Mouse (Mus musculus): ENCODE results near the gene Rcsd1.

Rcsd1 gene

DNA sequence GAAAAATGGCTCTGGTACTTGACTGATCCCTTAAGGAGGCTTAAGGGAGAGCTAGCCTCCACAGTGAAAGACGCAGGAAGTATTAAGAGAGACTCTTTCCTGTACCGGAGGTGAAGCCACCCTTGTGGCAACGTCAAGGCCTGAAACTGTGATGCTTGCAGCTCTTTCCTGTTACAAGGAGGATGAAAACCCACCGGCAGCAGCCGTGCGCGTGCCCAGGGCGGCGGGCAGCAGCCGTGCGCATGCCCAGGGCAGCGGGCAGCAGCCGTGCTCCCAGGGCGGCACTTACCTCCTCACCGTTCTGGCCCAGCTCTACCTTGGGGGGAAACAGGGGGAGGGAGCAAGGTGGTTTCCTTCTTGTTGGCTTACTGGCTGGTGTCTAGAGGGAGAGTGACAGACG, 46.3 kb downstream of the Rcsd1 start:
- no peak for DNase-seq (ENCODE audit: low read depth in 2 of 2, low spot score in 2 of 2)

DNA sequence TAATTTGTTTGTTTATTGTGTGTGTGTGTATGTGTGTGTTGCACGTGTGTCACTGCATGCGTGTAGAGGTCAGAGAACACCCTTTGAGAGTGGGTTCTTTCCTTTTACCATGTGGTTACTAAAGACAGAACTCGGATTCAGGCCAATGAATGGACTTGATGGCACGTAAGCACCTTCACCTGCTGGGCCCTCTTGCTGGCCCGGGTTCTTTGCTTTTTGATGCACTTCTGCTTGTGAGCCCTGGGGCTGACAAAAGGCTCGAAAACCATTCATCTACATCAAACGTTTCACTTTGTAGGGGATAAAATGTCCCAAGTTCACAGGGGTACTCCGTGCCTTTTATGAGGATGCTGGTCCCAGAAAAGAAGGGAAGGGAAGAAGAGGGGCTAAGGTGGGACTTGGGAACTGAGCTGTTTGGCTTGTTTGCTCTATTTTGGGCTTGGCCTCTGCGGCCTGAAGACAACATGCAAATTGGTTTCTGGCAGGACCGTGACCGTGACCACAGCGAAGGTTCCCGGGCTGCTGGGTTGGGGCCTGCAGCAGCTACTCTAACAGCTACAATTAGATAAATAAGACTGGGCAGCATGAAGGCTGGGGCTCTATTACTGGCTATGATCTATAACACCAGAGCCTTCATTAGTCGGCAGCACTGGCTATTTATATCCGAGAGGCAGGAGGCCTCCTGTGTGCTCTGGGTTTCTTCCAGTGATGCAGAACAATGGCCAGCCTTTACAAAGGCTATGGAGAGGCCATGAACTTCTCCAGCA, 46.9 kb downstream of the Rcsd1 start:
- DNase-seq (ENCODE audit: low read depth in 2 of 2, low spot score in 2 of 2) = no peak

GRCm38 (mm10) chr1:165661725-165662124, 47.8 kb downstream of the Rcsd1 start:
- no peak for DNase-seq (ENCODE audit: low read depth in 2 of 2, low spot score in 2 of 2)

- DNase-seq (ENCODE audit: low read depth in 2 of 2, low spot score in 2 of 2) = no peak
Observed at GRCm38 (mm10) chr1:165661191-165661590, 48.4 kb downstream of the Rcsd1 start.

- DNase-seq (ENCODE audit: low read depth in 2 of 2, low spot score in 2 of 2) = peak; percentile 45 to 71
Observed at GRCm38 (mm10) chr1:165660774-165661173, 48.8 kb downstream of the Rcsd1 start.

- peak; percentile 35 to 52 for DNase-seq (ENCODE audit: low read depth in 2 of 2, low spot score in 2 of 2)
Observed at GRCm38 (mm10) chr1:165658602-165659001, 51.0 kb downstream of the Rcsd1 start.

DNA sequence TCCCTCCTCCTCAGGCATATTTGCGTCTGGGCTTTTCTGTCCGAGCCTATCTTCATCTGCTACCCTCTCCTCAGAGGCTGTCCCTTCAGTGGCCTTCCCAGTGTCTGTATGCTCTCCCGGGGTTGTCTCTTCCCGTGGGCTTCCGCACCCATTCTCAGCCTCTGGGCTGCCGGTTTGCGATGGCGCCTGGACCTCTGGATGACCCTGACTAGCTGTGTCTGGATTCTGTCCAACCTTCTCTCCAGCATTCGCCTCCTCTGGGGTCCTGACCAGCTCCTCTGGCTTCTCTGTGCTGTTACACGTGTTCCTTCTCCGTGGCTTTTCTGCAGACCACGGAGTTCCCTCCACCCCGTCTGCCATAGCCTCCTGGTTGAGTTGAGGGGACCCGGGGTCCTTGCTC, 54.1 kb downstream of the Rcsd1 start:
- DNase-seq (ENCODE audit: low read depth in 2 of 2, low spot score in 2 of 2) = no peak

- DNase-seq (ENCODE audit: low read depth in 2 of 2, low spot score in 2 of 2) = peak; percentile 13 to 36
Observed at GRCm38 (mm10) chr1:165655022-165655421, 54.5 kb downstream of the Rcsd1 start.

DNA sequence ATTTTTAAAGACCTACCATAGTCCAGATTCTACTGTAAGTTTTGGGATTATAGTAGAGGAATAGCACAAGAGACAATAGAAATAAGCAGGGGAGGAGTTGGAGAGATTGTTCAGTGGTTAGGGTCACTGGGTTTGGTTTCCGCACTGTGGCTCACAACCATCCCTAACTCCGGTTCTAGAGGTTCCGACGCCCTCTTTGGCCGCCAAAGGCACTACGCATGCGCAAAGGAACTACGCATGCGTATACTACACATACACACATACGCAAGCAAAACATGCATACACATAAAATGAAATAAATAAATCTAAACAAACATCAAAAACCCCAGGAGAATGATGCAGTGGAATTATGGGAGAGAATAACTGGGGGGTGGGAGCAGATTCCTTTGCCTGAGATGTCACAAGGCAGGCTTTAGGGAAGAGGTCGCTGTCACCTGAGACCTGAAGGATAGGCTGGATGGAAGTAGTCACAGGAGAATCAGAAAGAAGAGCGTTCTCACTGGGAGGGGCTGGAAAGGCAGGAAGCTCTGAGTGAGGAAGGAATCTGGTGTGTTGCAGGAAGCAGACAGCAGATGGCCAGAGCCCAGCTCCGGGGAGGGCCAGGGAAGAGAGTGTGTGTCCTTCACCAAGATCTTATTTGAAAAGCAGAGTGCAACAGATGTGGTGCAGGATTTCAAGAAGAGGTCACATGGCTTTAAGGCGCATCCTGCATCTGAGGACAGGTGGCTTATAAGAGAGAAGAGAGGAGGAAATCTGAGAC, 56.3 kb downstream of the Rcsd1 start:
- no peak for DNase-seq (ENCODE audit: low read depth in 2 of 2, low spot score in 2 of 2)

GRCm38 (mm10) chr1:165652507-165652906, 57.0 kb downstream of the Rcsd1 start:
- no peak for DNase-seq (ENCODE audit: low read depth in 2 of 2, low spot score in 2 of 2)

DNA sequence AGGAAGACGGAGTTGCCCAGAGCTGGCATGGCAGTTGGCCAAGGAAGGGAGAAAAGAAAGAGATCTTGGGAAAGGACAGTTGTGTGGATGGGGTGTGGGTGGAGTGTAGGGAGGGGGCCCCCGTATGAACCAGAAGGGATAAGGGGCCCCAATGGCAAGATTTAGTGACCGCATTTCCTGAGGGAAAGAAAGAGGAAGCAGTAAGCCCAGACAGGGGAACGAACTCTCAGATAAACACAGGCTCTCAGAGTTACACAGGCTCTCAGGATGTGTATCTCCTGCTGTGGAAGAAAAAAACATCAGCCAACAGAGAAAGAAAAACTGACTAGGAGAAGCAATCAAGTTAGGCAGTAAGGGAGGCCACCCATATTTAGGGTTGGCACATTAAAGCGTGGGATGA, 58.4 kb downstream of the Rcsd1 start:
- DNase-seq (ENCODE audit: low read depth in 2 of 2, low spot score in 2 of 2) = no peak

DNA sequence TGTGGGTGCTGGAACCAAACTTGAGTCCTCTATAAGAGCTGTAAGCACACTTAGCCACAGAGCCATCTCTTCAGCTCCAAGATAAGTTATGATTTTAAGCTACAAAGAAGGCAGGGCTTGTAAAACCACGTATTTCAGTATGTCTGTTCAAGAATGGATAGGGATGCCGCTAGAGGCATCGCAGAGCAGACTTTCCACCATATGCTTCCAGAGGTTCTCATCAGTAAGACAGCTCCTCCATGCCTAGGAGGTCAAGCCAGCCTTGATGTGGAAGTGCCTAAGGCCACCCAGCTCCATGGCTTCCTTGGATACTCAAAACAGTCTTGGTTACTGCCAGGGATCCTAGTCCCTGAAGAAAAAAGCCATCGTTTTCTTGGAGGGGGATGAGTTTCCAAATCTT, 64.5 kb downstream of the Rcsd1 start:
- DNase-seq (ENCODE audit: low read depth in 2 of 2, low spot score in 2 of 2) = no peak

GRCm38 (mm10) chr1:165643735-165644134, 65.8 kb downstream of the Rcsd1 start:
- DNase-seq (ENCODE audit: low read depth in 2 of 2, low spot score in 2 of 2) = no peak

DNA sequence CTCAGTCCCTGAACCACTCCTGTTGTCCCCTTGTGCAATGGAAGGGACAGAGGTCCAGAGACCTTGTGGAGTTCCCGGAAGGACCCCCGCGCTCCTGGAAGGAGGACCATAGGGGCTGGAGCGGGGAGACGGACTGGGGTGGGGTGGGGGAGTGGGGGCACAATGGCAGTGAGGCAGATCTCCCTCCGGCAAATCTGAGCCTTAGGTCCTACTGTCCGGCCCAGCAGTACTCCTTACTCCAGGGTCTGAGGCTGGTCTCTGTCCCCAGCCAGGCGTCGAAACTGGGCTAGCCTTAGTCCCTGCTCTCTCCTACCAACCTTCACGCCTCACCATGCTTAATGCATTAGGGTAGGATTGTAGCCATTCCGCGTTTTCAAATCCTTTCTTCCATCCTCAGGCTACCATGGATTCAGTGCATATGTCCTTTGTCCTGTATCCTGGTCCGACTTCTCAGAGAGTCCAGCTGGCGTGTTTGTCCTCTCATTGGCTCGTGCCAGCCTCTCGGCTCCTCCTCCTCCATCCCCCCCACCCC, 66.7 kb downstream of the Rcsd1 start:
- DNase-seq (ENCODE audit: low read depth in 2 of 2, low spot score in 2 of 2) = peak; percentile 5 to 14

GRCm38 (mm10) chr1:165641786-165642771, 67.5 kb downstream of the Rcsd1 start:
- peak; percentile 89 to 96 for DNase-seq (ENCODE audit: low read depth in 2 of 2, low spot score in 2 of 2)

- peak; percentile 82 to 87 for DNase-seq (ENCODE audit: low read depth in 2 of 2, low spot score in 2 of 2)
Observed at GRCm38 (mm10) chr1:165641271-165641771, 68.2 kb downstream of the Rcsd1 start.

- DNase-seq (ENCODE audit: low read depth in 2 of 2, low spot score in 2 of 2) = no peak
Observed at GRCm38 (mm10) chr1:165636289-165636688, 73.3 kb downstream of the Rcsd1 start.

- DNase-seq (ENCODE audit: low read depth in 2 of 2, low spot score in 2 of 2) = no peak
Observed at GRCm38 (mm10) chr1:165635055-165635897, 74.3 kb downstream of the Rcsd1 start.

DNA sequence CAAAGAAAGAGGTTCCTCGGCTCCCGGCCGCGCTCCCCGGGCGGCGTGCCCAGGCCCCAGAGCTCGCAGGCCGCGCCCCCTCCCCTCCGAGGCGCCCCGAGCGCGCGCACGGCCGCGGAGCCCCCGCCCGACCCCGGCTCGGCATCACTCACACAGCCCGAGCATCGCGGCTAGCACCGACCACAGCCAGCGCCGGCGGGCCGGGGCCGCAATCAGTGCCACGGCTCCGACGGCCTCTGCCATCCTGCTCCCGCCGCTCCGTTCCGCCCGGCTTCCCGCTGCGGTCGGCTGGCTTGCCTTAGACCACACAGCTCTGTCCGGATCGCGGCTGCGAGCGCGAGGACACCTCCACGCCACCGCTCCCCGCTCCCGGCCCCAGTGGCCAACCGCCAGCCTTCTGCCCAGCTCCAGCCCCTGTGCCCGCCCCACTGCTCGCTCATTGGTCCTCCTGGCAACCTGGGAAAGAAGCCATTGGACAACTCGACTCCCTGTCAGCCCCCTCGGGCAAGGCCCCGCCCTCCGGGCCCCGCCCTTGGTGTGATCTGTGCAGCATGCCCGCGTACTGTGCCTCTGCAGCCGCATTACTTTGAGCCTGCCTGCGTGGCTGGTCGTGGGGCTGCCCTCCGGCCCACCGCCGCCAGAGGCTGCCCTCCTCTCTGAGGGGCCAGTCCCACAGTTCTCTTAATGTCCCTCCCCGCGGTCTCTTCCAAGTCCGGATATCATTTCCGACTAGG, 75.2 kb downstream of the Rcsd1 start, which contains the start of gene Mpzl1:
Gene Mpzl1, minus strand, starts transcription at position 388 of the 734 bp plus-strand sequence.
- peak; percentile 91 to 94 for DNase-seq (ENCODE audit: low read depth in 2 of 2, low spot score in 2 of 2)

All from CD8-positive naive resting alpha-beta T cell, adult 2 months (primary cell).